In genomic region chr1:90476556-90477243, GRCm38 (mm10) we compare ENCODE assay signal across 14 mouse cellular contexts.
DNase-seq lines count a peak whose midpoint lies in the region; ATAC-seq and TF ChIP-seq lines count a peak whose summit lies in the region.
"Had no signal": no experiment of that assay in that cellular context is flagged by ENCODE, and none has a peak within 500 bp of the region (broad histone marks: within the 10 kb centered on the region; RNA-seq: fewer than 3 reads in every experiment).

No protein-coding gene starts in this region.

- no peak overlapping the region for H3K9ac ChIP-seq in forebrain, embryonic 12.5 days
- no peak overlapping the region for H3K9ac ChIP-seq in forebrain, embryonic 14.5 days (ENCODE audit: low read length)
- H3K9ac ChIP-seq in midbrain, postnatal 0 days (replicated peaks; ENCODE audit: low read length, poor library complexity, severe bottlenecking): no peak overlapping the region
- H3K9ac ChIP-seq in neural tube, embryonic 14.5 days (replicated peaks; ENCODE audit: low read depth, low read length): no peak overlapping the region
- H3K9ac ChIP-seq in lung, postnatal 0 days (replicated peaks; ENCODE audit: low read depth): no peak overlapping the region
- H3K9ac ChIP-seq: hindbrain, embryonic 15.5 days; liver, postnatal 0 days had no signal

- peaks cover 32% of the 10 kb centered on the region for H3K4me1 ChIP-seq in forebrain, embryonic 12.5 days
- peaks cover 13% of the 10 kb centered on the region for H3K4me1 ChIP-seq in forebrain, embryonic 14.5 days (ENCODE audit: control insufficient read depth, insufficient read depth, low read length)
- H3K4me1 ChIP-seq in midbrain, embryonic 10.5 days: peaks cover 59% of the 10 kb centered on the region
- H3K4me1 ChIP-seq in midbrain, postnatal 0 days (ENCODE audit: insufficient read depth, low read length): no peaks in the 10 kb centered on the region
- H3K4me1 ChIP-seq in kidney, adult 2 months (ENCODE audit: control insufficient read depth, insufficient read depth, low read length): peaks cover 6% of the 10 kb centered on the region; the same call in 1 of the 2 replicates
- peaks cover 14% of the 10 kb centered on the region; the same call in 1 of the 2 replicates for H3K4me1 ChIP-seq in neural tube, embryonic 14.5 days (ENCODE audit: control insufficient read depth, insufficient read depth, low read length)
- no peaks in the 10 kb centered on the region for H3K4me1 ChIP-seq in lung, postnatal 0 days (ENCODE audit: insufficient read depth, low read depth, low read length)

- no peak for DNase-seq in forebrain, embryonic 14.5 days (ENCODE audit: low spot score)
- no peak for DNase-seq in midbrain, embryonic 10.5 days (ENCODE audit: low spot score)
- DNase-seq in midbrain, postnatal 0 days (ENCODE audit: low spot score): no peak
- peak; percentile 56 for DNase-seq in kidney, adult 2 months
- no peak for DNase-seq in lung, postnatal 0 days (ENCODE audit: low spot score)
- no peak for DNase-seq in gastrocnemius, postnatal 25 days
- DNase-seq: cerebellum, adult 2 months; left cerebral cortex, postnatal 4 days; liver, postnatal 0 days; spleen, adult 18-20 months; thymus, adult 18-20 months had no signal

- no peak for ATAC-seq in forebrain, embryonic 12.5 days (ENCODE audit: low FRiP score)
- ATAC-seq in forebrain, embryonic 14.5 days: no peak
- no peak for ATAC-seq in midbrain, postnatal 0 days (ENCODE audit: low FRiP score)
- ATAC-seq in neural tube, embryonic 14.5 days (ENCODE audit: low read depth): peak; percentile 36; the same call in 1 of the 2 replicates
- ATAC-seq in lung, postnatal 0 days: no peak
- ATAC-seq: liver, postnatal 0 days had no signal

- no peak overlapping the region for H3K4me2 ChIP-seq in forebrain, embryonic 12.5 days
- no peak overlapping the region for H3K4me2 ChIP-seq in forebrain, embryonic 14.5 days (ENCODE audit: low read length)
- no peak overlapping the region for H3K4me2 ChIP-seq in midbrain, postnatal 0 days (ENCODE audit: low read depth, low read length, poor library complexity, severe bottlenecking)
- no peak overlapping the region for H3K4me2 ChIP-seq in neural tube, embryonic 14.5 days (ENCODE audit: low read depth, low read length)
- H3K4me2 ChIP-seq in lung, postnatal 0 days (replicated peaks; ENCODE audit: low read depth, low read length): no peak overlapping the region
- H3K4me2 ChIP-seq: hindbrain, embryonic 15.5 days had no signal

- no peak overlapping the region for H3K4me3 ChIP-seq in forebrain, embryonic 12.5 days (replicated peaks)
- H3K4me3 ChIP-seq in forebrain, embryonic 14.5 days (ENCODE audit: low read depth, low read length): no peak overlapping the region
- no peak overlapping the region for H3K4me3 ChIP-seq in midbrain, embryonic 10.5 days
- no peak overlapping the region for H3K4me3 ChIP-seq in midbrain, postnatal 0 days (ENCODE audit: low read depth, low read length)
- H3K4me3 ChIP-seq in kidney, adult 2 months (ENCODE audit: insufficient read depth, low read depth, low read length): no peak overlapping the region
- no peak overlapping the region for H3K4me3 ChIP-seq in neural tube, embryonic 14.5 days (ENCODE audit: low read depth, low read length)
- no peak overlapping the region for H3K4me3 ChIP-seq in lung, postnatal 0 days (ENCODE audit: low read depth, low read length)
- H3K4me3 ChIP-seq: hindbrain, embryonic 15.5 days had no signal

- TF ChIP-seq EP300 in lung, postnatal 0 days (IDR thresholded peaks at IDR 0.05): no peak

- H3K27ac ChIP-seq in forebrain, embryonic 12.5 days: 0 out of 2 replicates have a peak overlapping the region, but pooled peaks have one; percentile 20
- H3K27ac ChIP-seq in forebrain, embryonic 14.5 days (ENCODE audit: low read depth, low read length): no peak overlapping the region
- peak overlapping the region; percentile 76 for H3K27ac ChIP-seq in midbrain, embryonic 10.5 days (replicated peaks)
- H3K27ac ChIP-seq in midbrain, postnatal 0 days (ENCODE audit: low read depth, low read length): no peak overlapping the region
- H3K27ac ChIP-seq in kidney, adult 2 months (ENCODE audit: insufficient read depth, low read depth, low read length): no peak overlapping the region
- no peak overlapping the region for H3K27ac ChIP-seq in neural tube, embryonic 14.5 days (ENCODE audit: low read depth, low read length)
- H3K27ac ChIP-seq in lung, postnatal 0 days (ENCODE audit: low read length): no peak overlapping the region

- no peak; the same call in 1 of the 2 replicates for TF ChIP-seq CTCF in midbrain, postnatal 0 days (IDR thresholded peaks at IDR 0.05)
- TF ChIP-seq CTCF in kidney, adult 2 months (conservative IDR thresholded peaks at IDR 0.05; ENCODE audit: insufficient read depth, insufficient read length, low read depth, low read length): no peak
- TF ChIP-seq CTCF in lung, postnatal 0 days (IDR thresholded peaks at IDR 0.05): no peak

- no peaks in the 10 kb centered on the region for H3K9me3 ChIP-seq in forebrain, embryonic 12.5 days
- no peaks in the 10 kb centered on the region; the same call in 1 of the 2 replicates for H3K9me3 ChIP-seq in forebrain, embryonic 14.5 days (replicated peaks; ENCODE audit: control insufficient read depth, low read length)
- peaks cover 4% of the 10 kb centered on the region; the same call in 1 of the 2 replicates for H3K9me3 ChIP-seq in midbrain, embryonic 10.5 days (replicated peaks)
- no peaks in the 10 kb centered on the region for H3K9me3 ChIP-seq in midbrain, postnatal 0 days (ENCODE audit: low read length)
- no peaks in the 10 kb centered on the region for H3K9me3 ChIP-seq in neural tube, embryonic 14.5 days (ENCODE audit: control insufficient read depth, low read length)
- no peaks in the 10 kb centered on the region for H3K9me3 ChIP-seq in lung, postnatal 0 days (ENCODE audit: low read length)
- H3K9me3 ChIP-seq: hindbrain, embryonic 15.5 days had no signal

- H3K36me3 ChIP-seq in forebrain, embryonic 12.5 days (replicated peaks): no peaks in the 10 kb centered on the region
- no peaks in the 10 kb centered on the region for H3K36me3 ChIP-seq in forebrain, embryonic 14.5 days (ENCODE audit: control insufficient read depth, insufficient read depth, low read length)
- no peaks in the 10 kb centered on the region for H3K36me3 ChIP-seq in midbrain, embryonic 10.5 days
- no peaks in the 10 kb centered on the region for H3K36me3 ChIP-seq in midbrain, postnatal 0 days (ENCODE audit: insufficient read depth, low read length)
- H3K36me3 ChIP-seq in kidney, adult 2 months (ENCODE audit: control insufficient read depth, insufficient read depth, low read length): no peaks in the 10 kb centered on the region
- H3K36me3 ChIP-seq in neural tube, embryonic 14.5 days (ENCODE audit: control insufficient read depth, insufficient read depth, low read length): no peaks in the 10 kb centered on the region
- no peaks in the 10 kb centered on the region for H3K36me3 ChIP-seq in lung, postnatal 0 days (ENCODE audit: insufficient read depth, low read length)
- H3K36me3 ChIP-seq: hindbrain, embryonic 15.5 days had no signal

- H3K27me3 ChIP-seq in forebrain, embryonic 12.5 days: no peaks in the 10 kb centered on the region
- H3K27me3 ChIP-seq in forebrain, embryonic 14.5 days (replicated peaks; ENCODE audit: control insufficient read depth, insufficient read depth, low read length): no peaks in the 10 kb centered on the region
- no peaks in the 10 kb centered on the region for H3K27me3 ChIP-seq in midbrain, embryonic 10.5 days (ENCODE audit: low read depth, poor library complexity, severe bottlenecking)
- no peaks in the 10 kb centered on the region for H3K27me3 ChIP-seq in midbrain, postnatal 0 days (ENCODE audit: insufficient read depth, low read length)
- no peaks in the 10 kb centered on the region for H3K27me3 ChIP-seq in kidney, adult 2 months (replicated peaks; ENCODE audit: control insufficient read depth, insufficient read depth, low read length)
- no peaks in the 10 kb centered on the region for H3K27me3 ChIP-seq in neural tube, embryonic 14.5 days (ENCODE audit: control insufficient read depth, insufficient read depth, low read length)
- no peaks in the 10 kb centered on the region for H3K27me3 ChIP-seq in lung, postnatal 0 days (replicated peaks; ENCODE audit: insufficient read depth, low read length)
- H3K27me3 ChIP-seq: hindbrain, embryonic 15.5 days had no signal

- TF ChIP-seq POLR2A in kidney, adult 2 months (IDR thresholded peaks at IDR 0.05; ENCODE audit: low read depth, low read length): no peak

- 45% methylated on average over 9 of the region's 9 CpGs for WGBS in forebrain, embryonic 12.5 days
- 38% methylated on average over 9 of the region's 9 CpGs for WGBS in forebrain, embryonic 14.5 days
- WGBS in midbrain, embryonic 10.5 days: 60% methylated on average over 9 of the region's 9 CpGs
- WGBS in midbrain, postnatal 0 days: 47% methylated on average over 9 of the region's 9 CpGs
- WGBS in kidney, adult 2 months: 26% methylated on average over 9 of the region's 9 CpGs
- 14% methylated on average over 9 of the region's 9 CpGs for WGBS in neural tube, embryonic 14.5 days
- WGBS in lung, postnatal 0 days: 39% methylated on average over 9 of the region's 9 CpGs

Comparison
In these comparisons a context has a peak if more than half of its experiments do, and no peak if none do; other contexts are left out.
1. H3K27ac ChIP-seq: peak in forebrain, embryonic 12.5 days (single experiment) and midbrain, embryonic 10.5 days (single experiment); none in forebrain, embryonic 14.5 days (single experiment), midbrain, postnatal 0 days (single experiment), kidney, adult 2 months (single experiment), neural tube, embryonic 14.5 days (single experiment) and lung, postnatal 0 days (single experiment).